Mouse (Mus musculus) liver, embryonic 12.5 days (tissue): Measurements from ENCODE around the gene Gm10644. TPM values are rescaled to one million over a fixed set of nuclear protein-coding genes. Genes with fewer than 3 reads are reported as not detected.

Experiments
- ATAC-seq: fragments of 200-750 bp; cut with Nextera tagmentation; 2 replicates; pipeline ENCODE4 v1.8.0; 2017; ENCODE audit warnings: moderate number of reproducible peaks, mild to moderate bottlenecking, moderate library complexity
- H3K27ac ChIP-seq: fragments of 300-500 bp; sonication (generic); 2 replicates; pipeline ENCODE4 v1.5.1; 2016; ENCODE audit warnings: mild to moderate bottlenecking
- H3K27me3 ChIP-seq: fragments of 300-500 bp; sonication (generic); replicated peaks from 2 replicates; pipeline ENCODE4 v1.6.1; 2016; ENCODE audit warnings: mild to moderate bottlenecking, moderate library complexity
- H3K36me3 ChIP-seq: fragments of 300-500 bp; sonication (generic); 2 replicates; pipeline ENCODE4 v1.6.1; 2016; ENCODE audit warnings: mild to moderate bottlenecking, moderate library complexity
- H3K4me1 ChIP-seq: fragments of 300-500 bp; sonication (generic); 2 replicates; pipeline ENCODE4 v1.6.1; 2016
- H3K4me2 ChIP-seq: fragments of 300-500 bp; sonication (generic); 2 replicates; pipeline ENCODE4 v1.6.1; 2016; ENCODE audit warnings: mild to moderate bottlenecking, moderate library complexity
- H3K4me3 ChIP-seq: fragments of 300-500 bp; sonication (generic); 2 replicates; pipeline ENCODE4 v1.5.1; 2016; ENCODE audit warnings: mild to moderate bottlenecking, moderate library complexity
- H3K9ac ChIP-seq: fragments of 300-500 bp; sonication (generic); 2 replicates; pipeline ENCODE4 v1.6.1; 2016; ENCODE audit warnings: mild to moderate bottlenecking, moderate library complexity
- H3K9me3 ChIP-seq: fragments of 300-500 bp; sonication (generic); replicated peaks from 2 replicates; pipeline ENCODE4 v1.6.1; 2016; ENCODE audit warnings: mild to moderate bottlenecking, moderate library complexity
- WGBS: fragments of 180-500 bp; shearing (Covaris S2); methylation state at CpG from one replicate; pipeline ENCODE4 v1.1.7; 2016; ENCODE audit not compliant: insufficient replicate concordance; 5-methylcytosine and 5-hydroxymethylcytosine counted together
- polyA plus RNA-seq: library from polyadenylated mRNA; unstranded; fragments of >200 nt; fragmentation: Nextera tagmentation; extraction: Ambion mirVana; gene quantifications from 2 replicates; pipeline ENCODE4 v1.2.1, GENCODE M21; 2016

Gene Gm10644
- polyA plus RNA-seq, 1 experiment from 2014 or later: 0.15 TPM

DNA sequence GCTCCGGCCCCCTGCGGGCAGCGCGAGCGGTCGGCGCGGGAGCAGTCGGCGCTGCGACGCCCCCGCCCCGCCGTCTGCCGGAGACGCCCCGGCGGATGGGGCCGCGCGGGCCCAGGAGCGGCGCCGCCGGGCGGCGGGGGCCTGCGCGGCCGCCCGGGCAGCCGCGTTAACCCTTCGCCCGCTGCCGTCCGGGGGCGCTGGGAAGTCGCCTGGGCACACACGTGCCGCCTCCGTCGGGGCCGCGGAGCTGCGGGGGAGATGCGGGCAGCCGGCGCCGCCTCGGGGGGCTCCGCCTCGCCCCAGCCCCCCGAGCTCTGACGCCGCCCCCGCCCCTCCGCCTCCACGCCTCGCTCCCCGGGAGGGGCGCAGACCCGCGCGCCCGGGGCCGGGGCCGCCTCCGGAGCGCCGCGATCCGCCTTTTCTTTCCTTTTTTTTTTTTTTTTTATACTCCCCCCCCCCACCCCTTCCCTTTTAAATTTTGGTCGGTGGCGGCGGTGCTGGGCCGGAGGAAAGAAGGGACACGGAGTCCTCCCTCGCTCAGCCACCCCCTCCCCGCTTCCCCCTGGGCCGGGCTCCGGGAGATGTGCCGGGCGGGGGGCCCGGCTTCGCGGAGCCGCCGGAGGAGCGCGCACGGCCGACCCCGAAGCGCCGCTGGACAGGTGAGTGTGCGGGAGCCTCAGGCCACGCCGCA, 54.6 kb downstream of the Gm10644 start:
- H3K27ac ChIP-seq: peak overlapping the region; percentile 82
- H3K27me3 ChIP-seq: peaks cover 77% of the 10 kb centered on the region
- no peaks in the 10 kb centered on the region for H3K36me3 ChIP-seq
- no peaks in the 10 kb centered on the region for H3K9me3 ChIP-seq
- H3K4me2 ChIP-seq: peak overlapping the region; percentile 94
- peak; percentile 6; the same call in 1 of the 2 replicates for ATAC-seq
- whole genome bisulfite sequencing: under 1% methylated on average over 59 of the region's 100 CpGs
- H3K4me3 ChIP-seq: peak overlapping the region; percentile 70
- H3K4me1 ChIP-seq: peaks cover 70% of the 10 kb centered on the region
- H3K9ac ChIP-seq: peak overlapping the region; percentile 76

DNA sequence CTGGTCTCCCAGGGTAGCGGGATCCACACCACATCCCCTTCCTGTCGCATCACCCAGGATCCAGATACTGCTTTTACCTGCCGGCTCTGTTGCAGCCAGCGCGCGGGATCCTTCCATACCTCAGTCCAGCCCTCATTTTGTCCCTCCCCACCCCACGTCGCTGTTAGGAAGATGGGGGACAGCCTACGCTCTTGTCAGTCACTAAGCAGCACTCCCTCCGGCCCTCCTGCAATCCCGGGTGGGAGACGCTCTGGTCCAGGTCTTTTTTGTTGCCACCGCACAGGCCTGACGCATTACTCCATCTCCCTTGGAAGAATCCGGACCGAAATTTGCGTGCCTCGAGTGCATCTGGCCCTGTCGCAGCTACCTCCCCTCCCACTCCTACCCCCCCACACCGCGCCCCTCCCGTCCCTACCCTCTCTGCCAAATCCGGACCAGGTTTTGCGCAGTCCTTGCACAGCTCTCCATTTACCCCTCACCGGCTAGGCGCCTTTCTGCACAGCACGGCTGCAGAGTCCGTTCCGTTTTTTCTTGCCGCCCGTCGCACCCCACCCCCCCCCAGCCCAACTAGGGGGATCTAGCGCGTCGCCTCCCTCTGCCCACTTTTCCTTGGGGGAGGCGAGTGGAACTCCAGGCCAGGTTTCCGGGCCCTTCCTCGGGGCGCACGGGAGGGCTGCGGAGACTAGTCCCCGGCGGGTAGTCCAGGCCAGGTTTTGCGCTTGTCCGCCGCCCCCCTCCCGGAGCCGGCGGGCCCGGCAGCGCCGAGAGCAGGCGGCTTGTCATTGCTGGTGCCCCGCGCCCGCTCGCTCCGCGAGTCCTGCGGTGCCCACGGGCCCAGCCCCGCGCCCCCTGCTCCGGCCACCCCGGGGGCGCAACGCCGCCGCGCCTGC, 55.4 kb downstream of the Gm10644 start, which contains the start of gene Adgrl1:
Gene Adgrl1 (plus strand): TSS at position 743 of the 890 bp plus-strand sequence.
- Histone ChIP-seq H3K4me2 (peak within 1 kb of the TSS; percentile 94), H3K4me3 (peak within 1 kb of the TSS; percentile 70), H3K27me3 (peaks cover 85% of the 10 kb centered on the region), H3K36me3 (no peaks in the 10 kb centered on the region), H3K27ac (peak within 1 kb of the TSS; percentile 82), H3K9ac (peak within 1 kb of the TSS; percentile 76), H3K9me3 (no peaks in the 10 kb centered on the region), H3K4me1 (peaks cover 62% of the 10 kb centered on the region)
- peak; percentile 75 for ATAC-seq
- under 1% methylated on average over 65 of the region's 70 CpGs for WGBS

GRCm38 (mm10) chr8:83898985-83899362, 56.0 kb downstream of the Gm10644 start:
- no peak for ATAC-seq
- Histone ChIP-seq H3K27ac (peak overlapping the region; percentile 82), H3K9ac (no peak overlapping the region)

GRCm38 (mm10) chr8:83898456-83898855, 56.5 kb downstream of the Gm10644 start:
- Histone ChIP-seq H3K27ac (0 out of 2 replicates have a peak overlapping the region, but pooled peaks have one; percentile 82), H3K4me2 (peak overlapping the region; percentile 94), H3K36me3 (no peaks in the 10 kb centered on the region), H3K9ac (no peak overlapping the region), H3K4me3 (peak overlapping the region; percentile 70; the same call in 1 of the 2 replicates), H3K27me3 (peaks cover 91% of the 10 kb centered on the region), H3K9me3 (no peaks in the 10 kb centered on the region), H3K4me1 (peaks cover 50% of the 10 kb centered on the region)
- no peak for ATAC-seq
- WGBS: 16% methylated on average over 10 of the region's 10 CpGs

More at GRCm38 (mm10) chr8:83898985-83899362, 56.0 kb downstream of the Gm10644 start:
- H3K4me3 ChIP-seq: peak overlapping the region; percentile 70
- no peaks in the 10 kb centered on the region for H3K9me3 ChIP-seq
- H3K4me1 ChIP-seq: peaks cover 55% of the 10 kb centered on the region
- H3K4me2 ChIP-seq: peak overlapping the region; percentile 94
- peaks cover 89% of the 10 kb centered on the region for H3K27me3 ChIP-seq
- 1% methylated on average over 13 of the region's 13 CpGs for WGBS
- H3K36me3 ChIP-seq: no peaks in the 10 kb centered on the region

GRCm38 (mm10) chr8:83897211-83897610, 57.8 kb downstream of the Gm10644 start:
- H3K9ac ChIP-seq: no peak overlapping the region
- WGBS: 9% methylated on average over 26 of the region's 26 CpGs
- H3K4me3 ChIP-seq: peak overlapping the region; percentile 17
- H3K27ac ChIP-seq: no peak overlapping the region
- peaks cover 99% of the 10 kb centered on the region for H3K27me3 ChIP-seq
- H3K9me3 ChIP-seq: no peaks in the 10 kb centered on the region
- peak overlapping the region; percentile 51 for H3K4me2 ChIP-seq
- no peaks in the 10 kb centered on the region for H3K36me3 ChIP-seq
- ATAC-seq: no peak
- peaks cover 38% of the 10 kb centered on the region for H3K4me1 ChIP-seq

- 71% methylated on average over 7 of the region's 7 CpGs for WGBS
- no peak for ATAC-seq
Measured at GRCm38 (mm10) chr8:83896461-83896860, 58.5 kb downstream of the Gm10644 start.

GRCm38 (mm10) chr8:83895894-83896293, 59.1 kb downstream of the Gm10644 start:
- no peaks in the 10 kb centered on the region for H3K9me3 ChIP-seq
- H3K4me3 ChIP-seq: no peak overlapping the region
- no peaks in the 10 kb centered on the region for H3K36me3 ChIP-seq
- ATAC-seq: no peak
- no peak overlapping the region for H3K27ac ChIP-seq
- H3K9ac ChIP-seq: no peak overlapping the region
- peaks cover 25% of the 10 kb centered on the region for H3K4me1 ChIP-seq
- WGBS: 7% methylated on average over 5 of the region's 5 CpGs
- peaks cover 94% of the 10 kb centered on the region for H3K27me3 ChIP-seq
- no peak overlapping the region for H3K4me2 ChIP-seq

More at GRCm38 (mm10) chr8:83896461-83896860, 58.5 kb downstream of the Gm10644 start:
- H3K4me1 ChIP-seq: peaks cover 30% of the 10 kb centered on the region
- no peak overlapping the region for H3K4me2 ChIP-seq
- no peaks in the 10 kb centered on the region for H3K9me3 ChIP-seq
- H3K27ac ChIP-seq: no peak overlapping the region
- H3K27me3 ChIP-seq: peaks cover 99% of the 10 kb centered on the region
- no peaks in the 10 kb centered on the region for H3K36me3 ChIP-seq
- H3K9ac ChIP-seq: no peak overlapping the region
- H3K4me3 ChIP-seq: no peak overlapping the region

GRCm38 (mm10) chr8:83893915-83894314, 61.1 kb downstream of the Gm10644 start:
- Histone ChIP-seq H3K9me3 (no peaks in the 10 kb centered on the region), H3K4me2 (no peak overlapping the region), H3K36me3 (no peaks in the 10 kb centered on the region), H3K9ac (no peak overlapping the region), H3K27me3 (peaks cover 74% of the 10 kb centered on the region), H3K27ac (no peak overlapping the region), H3K4me3 (no peak overlapping the region), H3K4me1 (peaks cover 10% of the 10 kb centered on the region)
- 4% methylated on average over 5 of the region's 5 CpGs for WGBS
- ATAC-seq: no peak

DNA sequence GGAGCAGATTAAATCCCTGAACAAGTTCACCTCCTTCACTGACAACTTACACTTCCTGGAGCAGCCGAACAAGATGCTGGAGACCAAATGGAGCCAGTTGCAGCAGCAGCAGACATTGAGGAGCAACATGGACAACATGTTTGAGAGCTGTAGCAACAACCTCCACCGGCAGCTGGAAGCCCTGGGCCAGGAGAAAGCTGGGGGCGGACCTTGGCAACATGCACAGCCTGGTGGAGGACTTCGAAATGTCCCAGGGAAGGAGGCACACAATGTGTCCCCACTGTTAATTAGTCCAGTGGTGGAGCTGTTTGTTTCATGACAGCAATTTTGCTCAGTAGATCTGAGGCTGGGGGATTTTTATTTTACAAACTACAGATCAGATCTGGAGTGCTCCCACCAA, 62.9 kb downstream of the Gm10644 start:
- H3K4me3 ChIP-seq: no peak overlapping the region
- peaks cover 2% of the 10 kb centered on the region for H3K4me1 ChIP-seq
- H3K27me3 ChIP-seq: peaks cover 56% of the 10 kb centered on the region
- H3K27ac ChIP-seq: no peak overlapping the region
- H3K9ac ChIP-seq: no peak overlapping the region
- H3K9me3 ChIP-seq: no peaks in the 10 kb centered on the region
- 52% methylated on average over 4 of the region's 4 CpGs for WGBS
- ATAC-seq: no peak
- no peak overlapping the region for H3K4me2 ChIP-seq
- H3K36me3 ChIP-seq: no peaks in the 10 kb centered on the region

DNA sequence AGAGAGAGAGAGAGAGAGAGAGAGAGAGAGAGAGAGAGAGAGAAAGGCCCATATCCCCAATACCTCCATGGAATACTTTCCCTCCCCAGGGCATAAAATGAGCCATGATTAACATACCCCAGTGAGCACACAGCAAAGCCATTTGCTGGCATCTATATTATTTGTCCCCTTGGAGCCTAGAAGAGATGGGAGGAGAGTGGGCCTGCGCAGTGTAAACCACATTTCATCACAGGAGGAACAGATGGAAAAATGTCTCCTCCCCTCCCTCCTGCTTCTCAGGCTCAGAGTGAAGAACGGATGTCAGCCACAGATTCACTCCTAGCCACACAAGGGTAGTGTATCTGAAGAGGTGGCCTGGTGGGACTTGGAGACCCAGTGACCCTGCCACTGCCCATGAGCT, 66.6 kb downstream of the Gm10644 start:
- WGBS: 72% methylated on average over 2 of the region's 2 CpGs
- H3K36me3 ChIP-seq: no peaks in the 10 kb centered on the region
- peaks cover 21% of the 10 kb centered on the region for H3K27me3 ChIP-seq

More for the DNA sequence above, 66.6 kb downstream of the Gm10644 start:
- Histone ChIP-seq H3K4me1 (no peaks in the 10 kb centered on the region), H3K9ac (no peak overlapping the region), H3K4me3 (no peak overlapping the region), H3K9me3 (no peaks in the 10 kb centered on the region), H3K27ac (no peak overlapping the region), H3K4me2 (no peak overlapping the region)
- no peak for ATAC-seq
